Mouse (Mus musculus) megakaryocyte, embryonic 14.5 days (primary cell): Measurements from ENCODE around the gene Fam208b. TPM values are rescaled to one million over a fixed set of nuclear protein-coding genes. Genes with fewer than 3 reads are reported as not detected.
"Not testable (repeated sequence)": the region's sequence is repeated elsewhere in the genome, so short reads cannot be mapped to it uniquely, and the experiment has no call there.

Experiments used
- H3K27me3 ChIP-seq: replicated peaks from 2 replicates; pipeline ENCODE3; 2012; ENCODE audit warnings: inconsistent platforms
- H3K36me3 ChIP-seq: replicated peaks from 2 replicates; pipeline ENCODE3; 2012; ENCODE audit warnings: low read length, inconsistent platforms, mixed read lengths
- H3K4me1 ChIP-seq: 2 replicates; pipeline ENCODE4 v1.6.1; 2012; ENCODE audit warnings: inconsistent platforms
- H3K4me3 ChIP-seq: replicated peaks from 2 replicates; pipeline ENCODE3; 2012; ENCODE audit warnings: moderate library complexity, mild to moderate bottlenecking, inconsistent platforms
- H3K9me3 ChIP-seq: 2 replicates; pipeline ENCODE4 v1.6.1; 2012; ENCODE audit warnings: inconsistent platforms
- FLI1 ChIP-seq: IDR thresholded peaks from 2 replicates; pipeline ENCODE4 v1.6.1; 2012; ENCODE audit warnings: low read length, inconsistent platforms, mixed read lengths
- GATA1 ChIP-seq: IDR thresholded peaks from 3 replicates; pipeline ENCODE4 v1.6.1; 2012; ENCODE audit warnings: mixed read lengths, low read length, inconsistent platforms, borderline replicate concordance
- polyA plus RNA-seq: library from polyadenylated mRNA; stranded (reverse); fragments of >175 nt; gene quantifications from 2 replicates; pipeline ENCODE4 v1.2.3, GENCODE M21; 2012; ENCODE audit warnings: low replicate concordance; ENCODE audit not compliant: insufficient read depth

Gene Fam208b
- polyA plus RNA-seq, 1 experiment, result 0.85 TPM

DNA sequence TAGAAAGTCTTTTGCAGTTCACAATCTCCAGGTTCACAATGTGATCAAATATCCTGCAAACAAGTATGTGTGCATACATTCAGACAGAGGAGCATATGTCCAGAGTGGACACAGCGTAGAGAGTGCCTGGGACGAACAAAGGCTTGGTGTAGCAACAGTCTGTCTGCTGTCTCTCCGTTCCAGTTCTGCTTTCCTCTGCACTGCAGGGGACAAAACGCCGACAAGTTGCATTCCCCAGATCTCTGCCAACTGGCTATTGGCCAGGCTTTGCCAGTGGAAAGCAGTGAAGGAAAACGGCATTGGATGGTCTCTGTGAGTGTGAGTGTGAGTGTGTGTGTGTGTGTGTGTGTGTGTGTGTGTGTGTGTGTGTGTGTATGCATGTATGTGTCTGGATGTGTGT, 87.4 kb downstream of the Fam208b start:
- Histone ChIP-seq H3K36me3 (no peaks in the 10 kb centered on the region), H3K9me3 (peaks cover 3% of the 10 kb centered on the region; the same call in 1 of the 2 replicates), H3K4me1 (peaks cover 3% of the 10 kb centered on the region; the same call in 1 of the 2 replicates), H3K27me3 (no peaks in the 10 kb centered on the region), H3K4me3 (no peak overlapping the region)
- TF ChIP-seq GATA1 (no peak), FLI1 (no peak)

GRCm38 (mm10) chr13:3519994-3520393, 90.9 kb downstream of the Fam208b start:
- not testable (repeated sequence) for H3K36me3 ChIP-seq, H3K9me3 ChIP-seq, H3K27me3 ChIP-seq, H3K4me3 ChIP-seq, H3K4me1 ChIP-seq

DNA sequence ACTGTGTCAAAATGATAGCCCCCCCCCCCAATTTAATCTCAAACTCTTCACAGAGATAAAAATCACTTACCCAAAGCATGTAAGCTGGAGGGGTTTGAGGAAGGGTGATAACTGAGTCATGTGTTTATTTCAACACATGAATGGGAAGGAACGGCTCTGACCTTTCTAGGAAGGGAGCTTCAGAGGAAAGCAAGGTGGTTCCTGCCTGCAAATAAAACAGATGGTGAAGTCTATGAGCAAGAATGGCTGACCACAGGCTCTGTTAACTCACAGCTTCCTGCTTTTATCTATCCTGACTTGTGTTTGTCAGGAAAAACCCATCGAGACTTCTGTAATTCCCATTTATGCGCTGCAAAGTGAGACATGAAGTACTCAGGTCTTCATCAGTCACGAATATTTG, 91.6 kb downstream of the Fam208b start:
- not testable (repeated sequence) for H3K36me3 ChIP-seq, H3K27me3 ChIP-seq, H3K4me3 ChIP-seq, H3K9me3 ChIP-seq, H3K4me1 ChIP-seq

Other genes starting within 250 kb of the Fam208b start
- gene Gdi2, start 73.0 kb downstream of the Fam208b start, polyA plus RNA-seq, result 121 and 149 TPM in 2 replicates
- 1.1 TPM in 1 of 2 replicates, not detected in the other for gene Asb13, start 22.9 kb upstream of the Fam208b start, polyA plus RNA-seq
- gene Calml3, start 193.2 kb upstream of the Fam208b start, polyA plus RNA-seq, result not detected in 2 replicates
- not detected in 2 replicates for gene Calm4, start 226.6 kb upstream of the Fam208b start, polyA plus RNA-seq
- gene Calm5, start 243.1 kb upstream of the Fam208b start, polyA plus RNA-seq, result not detected in 2 replicates